Mouse (Mus musculus) thymus, postnatal 10 days (tissue): ENCODE results near the gene Mapk8ip1.
"Not testable (repeated sequence)": the region's sequence is repeated elsewhere in the genome, so short reads cannot be mapped to it uniquely, and the experiment has no call there.

Experiments used
- DNase-seq, 2 experiments: peaks; one replicate each; pipeline ENCODE4 v3.0.0; 2021; ENCODE audit warnings: low spot score in 2 of 2

The Mapk8ip1 gene

GRCm38 (mm10) chr2:92425366-92425765 is 24.3 kb upstream of the Mapk8ip1 start:
- DNase-seq: no peak

GRCm38 (mm10) chr2:92424462-92425308 is 23.6 kb upstream of the Mapk8ip1 start:
- no peak for DNase-seq

DNA sequence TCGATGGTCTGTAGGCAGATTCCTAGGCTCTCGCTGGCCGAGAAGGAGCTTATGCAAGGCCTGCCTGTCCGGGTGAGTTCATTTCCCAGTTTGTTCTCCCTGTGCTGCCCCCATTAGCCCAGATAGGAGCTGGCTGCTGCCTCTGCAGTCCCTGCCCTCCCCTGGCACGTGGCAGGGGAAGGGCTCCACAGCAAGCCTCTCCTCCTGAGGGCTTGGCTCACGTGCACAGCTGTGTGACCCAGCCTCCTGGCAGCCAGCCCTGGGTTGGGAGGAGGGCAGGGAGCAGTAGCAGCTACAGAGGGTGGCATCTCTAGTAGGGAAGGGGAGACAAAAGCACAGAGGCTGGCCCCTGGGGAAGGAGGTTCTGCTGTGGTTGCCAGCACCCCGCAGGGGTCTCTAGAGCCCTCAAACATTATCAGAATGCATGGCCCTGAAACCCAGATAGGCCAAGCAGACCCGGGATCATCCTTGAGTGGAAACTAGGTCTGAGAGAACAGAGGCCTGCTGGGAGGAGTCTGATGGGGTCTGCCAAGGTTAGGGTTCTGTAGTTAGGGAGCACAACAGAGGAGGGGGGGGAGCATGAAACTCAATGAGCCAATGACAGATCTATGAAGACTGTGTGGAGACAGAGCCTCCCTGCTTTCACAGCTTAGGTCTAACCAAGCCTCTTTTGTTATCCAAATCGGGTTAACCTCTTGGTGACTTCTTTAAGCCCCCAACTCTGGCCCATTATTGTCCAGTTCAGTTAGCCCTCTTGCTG is 22.8 kb upstream of the Mapk8ip1 start:
- no peak for DNase-seq

- no peak for DNase-seq
Measured at GRCm38 (mm10) chr2:92423156-92423555, 22.1 kb upstream of the Mapk8ip1 start.

- no peak for DNase-seq
Measured at GRCm38 (mm10) chr2:92422388-92423135, 21.5 kb upstream of the Mapk8ip1 start.

DNA sequence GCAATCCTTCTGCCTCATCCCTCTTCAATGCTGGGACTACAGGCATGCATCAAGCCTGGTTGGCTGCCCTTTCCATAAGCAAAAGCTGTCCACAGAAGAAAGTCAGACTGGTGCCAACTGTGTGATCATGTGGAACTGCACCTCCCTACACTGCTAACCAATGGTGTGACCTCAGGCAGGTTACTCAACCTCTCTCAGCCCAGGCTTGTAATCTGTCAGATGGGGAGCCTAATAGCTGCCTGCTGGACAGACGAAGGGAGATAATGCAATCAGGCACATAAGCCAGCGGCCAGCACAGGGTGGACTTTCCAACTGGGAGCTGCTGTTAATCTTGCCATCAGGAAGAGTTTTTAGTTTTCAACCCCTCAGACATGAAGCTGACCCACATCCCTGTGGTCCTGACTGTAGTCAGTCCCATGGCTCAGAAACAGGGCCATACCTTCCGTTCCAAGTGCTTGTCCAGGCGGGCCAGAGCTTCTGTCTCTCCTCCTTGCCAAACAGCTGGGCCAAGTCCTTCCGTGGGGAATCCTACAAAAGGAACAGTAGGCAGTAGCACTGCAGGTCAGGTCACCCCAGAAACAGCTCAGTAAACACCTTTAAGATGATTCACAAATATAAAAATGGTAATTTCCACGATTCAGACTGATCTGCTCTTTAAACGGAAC is 20.8 kb upstream of the Mapk8ip1 start:
- no peak for DNase-seq

GRCm38 (mm10) chr2:92411705-92412104 is 10.6 kb upstream of the Mapk8ip1 start:
- no peak for DNase-seq

DNA sequence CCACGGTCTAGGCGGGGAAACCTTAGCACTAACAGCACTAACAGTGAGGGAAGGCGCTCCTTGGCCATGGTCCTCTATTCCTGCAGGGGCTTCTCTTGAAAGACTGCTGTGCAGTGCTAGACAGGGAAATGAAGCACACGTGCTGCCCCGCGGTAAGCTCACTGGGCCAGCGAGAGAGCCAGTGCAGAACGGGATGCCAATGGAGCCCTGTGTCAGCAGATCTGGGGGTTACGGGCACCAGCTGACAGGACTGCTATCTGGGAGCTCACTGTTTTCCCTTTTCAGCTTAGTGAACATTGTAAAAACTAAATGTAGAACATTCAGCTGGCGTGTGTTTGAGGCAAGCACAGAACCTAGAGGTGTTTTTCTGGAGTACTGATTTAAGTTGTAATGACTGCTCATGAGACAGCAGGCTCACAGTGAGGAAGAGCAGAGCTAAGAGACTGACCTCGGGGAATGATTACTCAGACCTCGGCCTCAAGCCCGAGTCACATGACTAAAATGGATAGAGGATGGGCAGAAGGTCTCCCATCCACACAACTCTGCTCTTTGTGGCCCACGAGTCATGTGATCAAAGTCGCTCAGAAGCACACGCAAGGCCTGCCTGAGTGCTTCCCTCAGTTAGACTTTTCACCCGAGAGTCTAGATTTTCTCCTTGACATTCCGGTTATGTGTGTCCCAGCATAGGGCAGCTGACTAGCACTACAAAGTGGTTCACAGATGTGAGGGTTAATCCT is 7.4 kb upstream of the Mapk8ip1 start:
- no peak for DNase-seq

GRCm38 (mm10) chr2:92405687-92406086 is 4.6 kb upstream of the Mapk8ip1 start:
- no peak for DNase-seq

DNA sequence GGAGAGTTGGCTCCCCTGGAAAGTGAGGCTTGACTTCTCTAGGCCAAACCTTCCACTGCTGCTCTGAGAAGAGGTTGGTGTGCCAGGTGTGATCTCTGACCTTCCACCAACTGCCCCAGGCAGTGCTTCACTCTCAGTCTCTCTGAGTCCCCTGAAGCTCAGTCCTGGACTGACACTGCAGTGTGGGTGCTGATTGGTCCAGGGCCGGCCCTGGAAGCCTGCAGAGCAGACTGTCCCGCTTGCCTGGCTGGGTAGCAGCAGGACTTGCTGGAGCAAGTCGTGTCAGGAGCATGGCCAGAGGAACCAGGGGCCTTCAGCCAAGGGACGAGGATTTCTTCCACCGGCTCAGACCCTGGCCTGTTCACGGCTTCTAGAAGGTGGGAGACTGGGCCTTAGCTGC is 3.7 kb upstream of the Mapk8ip1 start:
- DNase-seq: no peak

- no peak for DNase-seq
Measured at GRCm38 (mm10) chr2:92403776-92404319, 2.8 kb upstream of the Mapk8ip1 start.

DNA sequence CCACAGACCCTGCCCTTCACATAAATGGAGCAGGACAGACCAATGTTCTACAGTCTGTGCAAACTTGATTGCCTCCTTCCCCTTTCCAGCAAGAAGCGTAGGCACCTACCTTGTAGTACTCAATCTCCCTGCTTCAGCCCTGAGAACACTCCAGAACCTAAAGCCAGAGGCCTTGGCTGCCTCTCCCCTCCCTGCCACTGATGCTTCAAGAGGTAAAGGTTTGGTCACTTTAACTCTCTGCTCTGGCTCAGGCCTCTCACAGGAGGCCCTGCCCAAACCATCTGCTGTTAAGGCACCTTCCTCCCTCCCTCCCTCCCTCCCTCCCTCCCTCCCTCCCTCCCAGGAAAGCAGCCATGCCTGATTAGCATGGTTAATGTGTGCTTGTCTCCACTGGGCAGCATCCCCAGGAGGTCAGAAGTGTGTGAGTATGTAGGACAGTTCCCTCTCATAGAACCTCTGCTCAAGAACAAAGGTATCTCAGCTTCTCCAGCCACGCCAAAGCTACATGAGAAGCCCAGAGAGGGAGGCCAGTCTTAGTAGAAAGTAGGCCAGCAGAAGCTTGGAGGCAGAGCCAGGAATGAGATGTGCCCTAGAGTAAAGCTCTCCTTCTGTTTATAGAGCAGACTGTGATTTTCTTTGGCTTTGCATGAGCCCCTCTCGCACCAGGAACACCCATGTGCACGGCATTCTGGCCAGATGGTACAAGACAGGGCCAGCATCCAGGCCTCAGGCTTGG is 1.7 kb upstream of the Mapk8ip1 start:
- DNase-seq: no peak

DNA sequence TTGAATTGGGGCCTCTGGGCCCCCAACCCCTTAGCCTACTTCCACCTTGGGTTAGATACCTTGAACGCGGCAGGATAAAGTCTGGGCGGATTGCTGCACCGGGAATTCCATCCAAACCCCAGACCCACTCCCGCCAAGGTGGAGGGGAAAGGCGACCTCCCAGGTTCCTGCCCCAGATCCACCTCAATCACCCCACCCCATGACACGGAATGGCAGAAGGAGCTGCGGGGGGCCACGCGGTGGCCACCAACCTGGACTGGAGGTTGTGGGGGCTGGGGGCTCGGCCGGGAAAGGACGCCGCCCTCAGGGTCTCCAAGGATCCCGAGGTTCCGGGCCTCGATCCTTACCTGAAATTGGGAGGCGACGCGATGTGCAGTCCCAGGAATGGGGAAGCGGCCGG is 381 bp downstream of the Mapk8ip1 start:
- no peak for DNase-seq

GRCm38 (mm10) chr2:92399877-92400276 is 1.2 kb downstream of the Mapk8ip1 start:
- not testable (repeated sequence) for DNase-seq

GRCm38 (mm10) chr2:92397436-92397835 is 3.6 kb downstream of the Mapk8ip1 start:
- no peak for DNase-seq

DNA sequence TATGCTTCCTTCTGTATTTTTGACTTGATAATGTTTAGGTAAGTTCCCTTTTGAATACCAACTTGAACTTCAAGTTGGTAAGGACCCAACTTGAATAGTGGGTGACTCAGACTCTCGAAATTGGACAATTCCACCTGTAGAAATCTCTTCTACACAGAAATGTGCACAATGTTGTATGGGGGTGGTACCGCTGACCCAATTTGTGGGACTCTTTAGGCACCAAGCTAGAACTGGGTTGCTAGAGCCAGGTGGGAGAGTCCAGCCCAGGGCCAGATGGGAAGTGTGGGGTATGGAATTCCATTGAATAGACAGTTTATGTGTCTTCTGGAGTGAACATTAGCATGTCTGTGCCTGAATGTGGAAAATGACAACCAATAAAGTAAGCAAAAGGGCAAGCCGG is 5.5 kb downstream of the Mapk8ip1 start:
- DNase-seq: no peak

- DNase-seq: no peak
Measured at GRCm38 (mm10) chr2:92392318-92393264, 8.5 kb downstream of the Mapk8ip1 start.

DNA sequence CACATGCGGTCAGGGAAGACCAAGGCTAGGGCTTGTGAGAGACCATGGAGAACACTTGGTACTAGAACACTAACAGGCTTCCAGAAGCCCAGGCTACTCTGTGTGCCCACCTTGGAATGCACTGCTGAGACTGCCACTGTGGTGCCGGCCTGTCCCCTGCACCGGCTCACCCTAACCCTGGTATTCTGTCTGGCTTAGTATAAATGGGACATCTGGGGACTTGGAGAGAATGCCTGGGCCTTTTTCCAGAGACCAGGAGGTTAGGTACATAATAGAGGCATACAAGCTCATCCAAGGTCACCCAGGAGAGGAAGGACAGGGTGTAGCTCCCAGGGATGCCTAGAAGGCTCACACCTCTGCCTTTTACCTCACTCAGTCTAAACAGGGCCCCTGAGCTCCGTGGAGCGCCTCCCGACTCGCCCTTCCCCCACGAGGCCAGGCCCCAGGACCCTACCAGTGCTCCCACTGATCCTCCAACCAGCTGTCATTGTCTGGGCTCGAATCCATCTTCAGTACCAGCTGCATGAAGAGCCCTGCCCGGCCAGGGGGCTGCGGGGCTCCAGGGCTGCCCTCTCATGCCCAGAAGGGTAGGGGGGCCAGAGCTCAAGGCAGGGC is 9.3 kb downstream of the Mapk8ip1 start:
- no peak for DNase-seq
